Mouse (Mus musculus) heart, adult 2 months (tissue): ENCODE data around the gene Phf11a.
"Not testable (repeated sequence)": the region's sequence is repeated elsewhere in the genome, so short reads cannot be mapped to it uniquely, and the experiment has no call there.

Experiments
- CTCF ChIP-seq: fragments of 200-600 bp; IDR thresholded peaks from 2 replicates; pipeline ENCODE4 v1.8.1; 2022; ENCODE audit warnings: antibody characterized with exemption, mild to moderate bottlenecking, moderate library complexity
- POLR2A ChIP-seq: fragments of 200-500 bp; IDR thresholded peaks from 2 replicates; pipeline ENCODE4 v1.6.1; 2011; ENCODE audit warnings: mild to moderate bottlenecking, low read depth, low read length, control low read depth; ENCODE audit not compliant: insufficient read depth

- TF ChIP-seq POLR2A, result not testable (repeated sequence)
- TF ChIP-seq CTCF, result peak; percentile 44
Observed at GRCm38 (mm10) chr14:59250350-59250749, 47.0 kb downstream of the Phf11a start.
